Mouse (Mus musculus): ENCODE data around the gene Ass1.

DNA sequence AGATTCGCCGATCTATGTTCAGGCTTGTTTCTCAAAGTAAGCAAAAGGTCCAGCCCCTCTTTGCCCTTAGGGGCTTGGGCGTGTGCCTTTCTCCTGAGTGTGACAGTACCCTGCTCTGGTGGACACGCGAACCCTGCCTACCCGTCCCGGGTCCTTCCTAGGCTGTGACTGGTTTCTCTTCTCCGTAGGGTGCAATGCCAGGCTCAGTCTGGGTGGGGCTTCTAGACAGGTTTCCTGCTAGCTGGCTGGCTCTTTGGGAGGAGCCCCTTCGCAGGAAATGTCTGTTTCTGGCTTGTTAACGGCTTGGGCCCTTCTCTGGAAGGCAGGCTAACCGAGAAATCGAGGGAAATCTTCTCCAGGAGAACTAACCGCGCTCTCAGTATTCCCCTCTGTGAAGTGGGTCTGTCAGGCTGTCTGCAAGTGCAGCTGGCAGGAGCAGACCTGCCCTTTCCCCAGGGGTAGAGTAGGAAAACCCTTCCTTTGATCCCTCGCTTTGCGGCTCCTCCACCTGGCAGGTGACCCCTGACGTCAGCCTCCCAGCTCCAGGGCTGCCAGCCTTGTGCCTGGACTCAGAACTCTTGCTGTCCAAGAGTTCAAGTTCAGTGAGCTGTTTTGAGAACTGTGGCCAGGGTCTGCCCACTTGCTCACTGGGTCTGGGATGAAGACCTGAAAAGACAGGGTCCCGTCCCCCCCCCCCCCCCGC is 827 bp downstream of the Ass1 start:
- no peak for TF ChIP-seq CTCF (IDR thresholded peaks at IDR 0.05; ENCODE audit: control insufficient read depth, insufficient read depth, low read length)
- TF ChIP-seq POLR2A (IDR thresholded peaks at IDR 0.05; ENCODE audit: borderline replicate concordance, control insufficient read depth, low read depth, low read length) = no peak

All from bone marrow, adult 2 months (tissue).